Mouse (Mus musculus) spleen, postnatal 36 days (tissue): ENCODE data around the gene Asic2.

ENCODE experiments used
- DNase-seq, 2 experiments: peaks; one replicate each; pipeline ENCODE4 v3.0.0; 2022; ENCODE audit warnings: low spot score in 2 of 2, mixed read lengths in 1 of 2

Asic2 gene

DNA sequence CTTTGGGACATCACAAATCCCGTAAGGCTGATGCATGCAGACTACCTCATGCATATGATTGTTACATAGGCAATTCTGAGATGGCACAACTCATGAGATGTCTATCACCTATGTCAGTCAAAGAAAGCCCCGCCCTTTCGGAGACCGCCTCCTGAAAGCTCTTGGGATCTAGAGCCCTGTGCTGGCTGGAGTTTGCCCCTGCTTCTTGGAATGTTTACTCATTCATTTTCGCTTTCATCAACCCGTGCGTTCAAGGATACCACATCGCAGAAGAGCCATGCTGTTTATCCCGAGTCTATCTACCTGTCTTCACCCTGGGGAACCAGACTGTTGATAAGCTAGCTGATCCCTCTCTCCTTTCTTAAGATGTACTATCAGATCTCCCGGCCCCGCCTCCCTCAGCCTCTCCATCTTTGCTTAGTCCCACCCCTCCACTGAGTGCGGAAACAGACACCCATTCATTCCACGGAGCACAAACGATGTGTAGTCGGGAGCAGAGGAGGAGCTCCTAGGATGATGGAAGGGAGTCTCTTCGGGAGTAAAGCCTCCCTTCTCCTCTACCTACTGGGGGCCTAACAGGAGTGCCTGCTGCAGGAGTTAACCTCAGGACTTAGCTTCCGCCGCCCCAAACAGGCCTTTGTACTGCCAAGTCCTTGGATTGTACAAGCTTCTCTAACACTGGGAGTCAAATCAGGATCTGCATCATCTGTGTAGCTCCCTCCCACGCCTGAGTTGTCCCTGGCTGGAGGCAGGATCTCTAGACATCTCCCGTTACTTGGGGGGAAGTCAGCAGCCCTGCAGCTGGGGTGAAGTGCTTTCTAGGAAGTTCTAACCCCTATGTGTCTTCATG is 356.1 kb downstream of the Asic2 start:
- DNase-seq: no peak

DNA sequence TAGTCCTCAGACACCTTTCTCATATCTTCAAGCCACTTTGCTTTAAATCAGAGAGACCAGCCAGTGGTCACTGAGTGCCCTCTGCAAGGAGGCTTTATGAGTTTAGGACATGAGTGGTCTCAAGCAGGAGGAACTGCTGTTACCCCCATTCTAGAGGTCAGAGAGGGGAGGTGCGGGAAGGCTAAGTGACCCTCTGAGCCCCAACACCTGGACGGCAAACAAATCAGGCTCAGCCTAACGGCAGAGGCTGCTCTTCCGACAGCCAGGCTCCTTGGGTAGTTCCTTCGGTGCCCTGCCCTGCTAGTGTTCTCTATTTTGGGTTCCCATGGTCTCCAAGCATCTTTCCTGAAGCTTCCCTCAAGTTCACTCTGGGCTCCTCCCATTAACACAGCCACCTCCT is 357.8 kb downstream of the Asic2 start:
- DNase-seq: no peak

DNA sequence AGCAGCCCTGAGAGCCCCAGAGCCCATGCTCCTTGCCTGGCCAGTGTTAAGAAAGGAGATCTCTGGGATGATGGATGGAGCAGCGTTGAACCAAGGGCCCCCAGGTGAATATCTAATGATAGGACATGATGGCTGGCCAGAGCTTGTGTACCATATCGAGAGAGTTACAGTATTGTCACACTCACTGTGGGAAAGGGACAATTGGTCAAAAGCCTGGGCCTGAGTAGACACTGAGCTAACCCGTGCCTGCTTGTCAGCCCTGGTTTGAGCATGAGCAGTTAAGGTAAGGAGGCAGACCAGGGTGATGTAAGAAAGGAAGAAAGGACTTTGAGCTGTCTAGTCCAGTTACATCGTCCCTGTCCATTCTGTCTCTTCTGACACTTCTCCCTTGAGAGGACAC is 365.3 kb downstream of the Asic2 start:
- no peak for DNase-seq

DNA sequence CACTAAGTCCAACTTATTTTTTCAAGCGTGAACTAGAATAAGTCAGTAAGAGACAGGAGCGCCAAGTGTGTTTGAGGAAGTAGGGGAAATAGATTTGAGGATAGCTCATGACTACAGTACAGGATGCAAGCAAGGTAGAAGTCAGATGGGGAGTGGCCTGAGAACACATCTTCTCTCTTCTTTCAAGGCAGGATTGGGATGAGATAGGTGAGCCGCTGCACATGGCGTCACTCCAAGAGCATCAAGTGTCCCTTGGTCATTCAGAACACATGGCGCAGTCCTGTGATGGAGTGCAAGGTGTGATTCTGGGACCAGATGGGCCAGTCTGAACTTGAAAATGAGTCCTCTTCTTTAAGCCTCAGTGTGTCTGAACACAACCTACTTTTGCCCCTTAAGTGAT is 366.5 kb downstream of the Asic2 start:
- DNase-seq: no peak

DNA sequence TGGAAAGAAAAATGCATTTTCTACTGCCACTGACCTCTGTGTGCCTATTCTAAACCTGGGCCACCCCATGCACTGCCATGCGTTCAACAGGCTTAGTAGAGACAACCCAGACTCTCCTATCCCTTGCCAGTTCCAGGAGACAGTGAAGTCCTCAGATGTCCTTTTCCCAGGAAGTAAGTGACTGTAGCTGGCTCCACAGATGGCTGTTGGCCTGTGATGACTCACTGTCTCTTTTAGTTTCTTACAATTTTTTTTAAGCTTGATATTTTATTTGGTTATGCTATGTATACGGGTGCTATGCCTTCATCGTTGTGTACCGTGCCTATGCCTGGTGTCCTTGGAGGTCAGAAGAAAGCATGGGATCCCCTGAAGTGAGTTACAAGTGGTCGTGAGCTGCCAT is 370.7 kb downstream of the Asic2 start:
- no peak for DNase-seq

DNA sequence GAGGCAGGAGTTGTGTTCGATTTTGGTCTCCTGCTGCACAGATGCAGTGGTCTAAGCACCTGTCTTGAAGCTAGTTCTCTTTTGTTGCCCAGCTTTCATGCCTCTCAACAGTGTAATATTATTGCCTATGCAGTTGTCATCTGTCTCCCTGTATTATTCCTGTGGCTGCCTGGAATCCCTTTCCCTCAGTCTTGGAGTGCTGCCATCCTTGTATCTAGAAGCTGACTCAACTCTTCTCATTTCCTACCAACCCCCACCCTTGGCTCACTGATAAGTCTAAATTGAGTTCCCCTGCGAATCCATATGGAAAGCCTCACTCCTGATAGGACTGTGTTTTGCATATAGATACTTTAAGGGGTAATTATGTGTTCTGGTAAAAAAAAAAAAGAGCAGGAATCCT is 373.0 kb downstream of the Asic2 start:
- DNase-seq: no peak

DNA sequence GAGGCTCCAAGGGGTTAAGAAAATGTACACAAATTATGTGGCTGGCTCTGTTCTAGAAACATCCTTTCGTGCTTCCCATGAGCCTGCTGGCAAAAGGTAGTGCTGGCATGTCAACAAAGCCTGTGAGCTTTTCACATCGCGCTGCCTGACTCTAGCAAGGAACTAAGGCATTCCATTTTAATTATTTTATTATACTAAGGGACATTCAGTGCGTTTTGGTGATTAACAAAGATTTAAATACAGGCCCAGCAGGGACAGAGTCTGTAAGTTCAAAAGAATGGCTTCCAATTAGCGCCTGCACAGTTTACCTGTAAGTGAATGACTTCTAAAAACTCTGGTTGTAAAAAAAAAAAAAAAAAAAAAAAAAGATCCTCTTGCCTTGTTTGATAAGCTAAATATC is 375.5 kb downstream of the Asic2 start:
- DNase-seq: no peak

DNA sequence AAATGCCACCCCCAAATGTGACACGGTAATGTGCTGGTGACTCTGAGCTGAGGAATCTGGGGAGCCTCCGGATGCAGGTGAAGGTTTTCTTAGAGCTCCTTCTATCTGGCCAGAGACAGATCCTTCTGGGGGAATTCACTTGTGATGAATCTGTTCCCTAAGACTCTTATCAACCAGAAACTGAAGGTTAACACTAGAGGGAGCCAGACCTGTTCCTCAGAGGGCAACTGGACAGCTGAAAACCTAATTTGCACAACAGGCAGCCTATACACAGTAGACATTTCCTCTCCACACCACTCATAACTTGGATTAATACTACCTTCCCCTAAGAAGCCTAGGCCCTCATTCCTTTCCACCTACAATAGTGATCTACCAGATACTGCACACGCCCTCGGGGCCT is 377.3 kb downstream of the Asic2 start:
- no peak for DNase-seq

DNA sequence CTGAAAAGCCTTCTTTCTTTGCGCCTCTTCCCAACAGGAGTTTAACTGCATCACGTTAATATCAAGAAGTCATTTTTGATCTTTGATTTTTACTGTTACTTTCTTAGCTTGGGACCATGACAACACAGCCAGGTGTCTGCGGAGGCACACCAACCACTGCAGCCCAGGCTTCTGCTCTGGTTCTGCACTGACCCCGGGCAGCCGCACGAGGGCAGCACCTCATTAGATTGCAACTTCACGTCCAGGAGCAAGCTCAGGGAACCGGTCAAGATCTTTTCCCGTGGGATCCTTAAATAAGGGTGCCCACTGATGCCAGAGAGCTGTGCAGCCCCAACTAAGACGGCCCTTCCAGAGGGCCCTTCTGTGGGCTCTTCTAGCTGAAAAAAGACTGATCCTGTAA is 379.6 kb downstream of the Asic2 start:
- no peak for DNase-seq

DNA sequence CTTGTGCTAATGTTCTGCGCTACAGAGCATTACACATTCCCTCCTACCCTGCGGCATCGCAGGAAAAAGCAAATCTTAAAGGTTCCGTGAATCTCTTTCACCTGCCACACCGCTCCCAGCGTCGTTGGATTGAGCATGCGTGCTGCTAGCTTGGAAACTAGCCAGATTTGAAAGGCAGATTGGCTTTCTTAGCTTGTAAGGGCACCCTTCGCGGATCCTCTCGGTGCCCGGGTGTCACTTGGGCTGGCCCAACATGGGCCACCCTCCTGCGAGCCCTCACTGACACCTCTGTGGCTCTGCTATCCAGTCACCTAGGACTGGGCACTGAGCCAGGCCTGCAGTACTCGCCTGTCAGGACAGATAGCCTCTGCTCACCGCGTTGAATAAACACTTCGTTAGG is 380.3 kb downstream of the Asic2 start:
- DNase-seq: no peak

DNA sequence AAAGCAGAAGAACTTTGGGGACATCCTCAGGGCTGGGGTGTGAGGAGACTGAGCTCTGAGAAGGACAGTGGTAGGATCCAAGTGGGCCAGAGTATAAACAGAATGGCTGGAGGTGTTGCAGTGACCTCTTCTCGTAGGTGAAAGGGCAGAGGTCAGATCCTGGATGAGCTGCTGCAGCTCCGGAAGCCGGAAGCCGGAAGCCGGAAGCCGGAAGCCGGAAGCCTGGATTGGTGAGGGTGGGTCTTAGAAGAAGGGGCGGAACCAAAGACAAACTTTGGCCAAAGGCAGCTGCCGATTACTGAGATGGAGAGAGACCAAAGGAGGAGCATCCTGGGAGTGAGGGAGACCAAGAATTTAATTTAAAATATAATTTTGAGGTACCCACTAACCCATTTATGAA is 381.1 kb downstream of the Asic2 start:
- no peak for DNase-seq

DNA sequence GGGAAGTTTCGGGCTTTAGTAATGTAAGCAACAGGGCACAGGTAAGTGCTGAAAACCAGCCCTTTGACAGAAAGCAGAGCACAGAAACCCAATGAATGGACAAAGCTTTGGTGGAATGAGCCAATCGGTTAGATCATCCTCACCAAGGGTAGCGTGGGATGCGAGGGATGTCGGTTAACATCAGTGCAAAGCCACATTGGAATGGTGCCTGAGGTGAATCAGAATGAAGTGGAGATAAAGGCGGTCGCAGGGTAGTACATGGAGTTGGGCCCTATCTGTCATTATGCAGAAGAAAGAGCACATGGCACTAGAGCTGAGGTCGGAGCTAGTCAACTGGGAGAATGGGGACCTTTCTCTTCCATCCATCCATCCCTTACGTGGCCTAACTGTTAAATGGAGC is 383.8 kb downstream of the Asic2 start:
- no peak for DNase-seq

DNA sequence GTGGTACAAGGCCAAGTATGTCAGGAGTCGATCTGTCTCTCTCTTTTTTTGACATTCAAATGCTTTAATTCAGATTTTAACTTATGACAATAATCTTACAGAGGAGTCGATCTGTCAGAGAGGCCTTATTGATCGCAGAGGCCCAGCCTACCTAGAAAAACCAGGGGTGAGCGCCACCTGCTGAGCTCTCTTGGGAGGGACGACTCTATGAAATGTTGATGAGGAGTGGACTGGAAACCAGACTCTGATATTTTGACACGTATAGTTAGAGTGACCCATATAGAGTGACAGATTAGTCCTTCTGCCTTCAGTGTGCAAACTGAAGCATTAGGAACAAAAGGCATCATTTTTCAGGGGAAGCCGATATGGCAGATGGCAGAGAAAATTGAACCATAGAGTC is 385.1 kb downstream of the Asic2 start:
- no peak for DNase-seq

DNA sequence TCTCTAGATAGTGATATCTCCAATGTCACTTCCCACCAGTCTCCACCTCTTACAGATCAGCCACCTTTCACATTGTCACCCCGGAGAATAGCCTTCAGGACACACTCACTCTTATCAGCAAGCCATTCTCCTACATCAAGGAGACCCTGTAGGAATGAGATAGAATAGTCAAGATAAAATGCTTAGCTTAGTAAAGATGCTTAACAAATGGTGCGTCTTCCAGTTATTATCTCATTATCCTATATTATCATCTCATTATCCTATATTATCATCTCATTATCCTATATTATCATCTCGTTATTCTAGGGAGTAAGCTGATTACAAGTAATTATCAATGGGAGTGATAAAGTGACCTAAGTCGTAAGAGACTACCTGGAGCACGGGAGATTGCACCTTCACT is 386.1 kb downstream of the Asic2 start:
- no peak for DNase-seq

DNA sequence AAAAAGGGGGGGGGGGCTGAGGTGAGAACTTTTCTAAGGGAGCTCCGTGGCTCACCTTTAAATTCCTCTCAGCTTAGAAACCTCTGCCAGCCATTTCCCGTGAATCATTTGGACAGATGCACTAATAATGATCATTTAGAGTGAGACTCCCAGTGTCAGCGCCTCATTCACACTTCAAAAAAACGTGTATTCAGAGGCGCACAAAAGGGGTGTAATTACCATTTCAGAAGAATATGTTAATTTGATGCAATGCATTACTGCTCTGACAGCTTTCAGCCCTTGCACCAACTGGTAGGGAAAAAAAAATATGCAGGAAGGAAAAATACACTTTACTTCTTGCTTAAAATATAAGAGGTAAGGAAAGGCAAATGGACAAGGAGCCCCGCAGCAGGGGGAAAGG is 388.5 kb downstream of the Asic2 start:
- DNase-seq: no peak

DNA sequence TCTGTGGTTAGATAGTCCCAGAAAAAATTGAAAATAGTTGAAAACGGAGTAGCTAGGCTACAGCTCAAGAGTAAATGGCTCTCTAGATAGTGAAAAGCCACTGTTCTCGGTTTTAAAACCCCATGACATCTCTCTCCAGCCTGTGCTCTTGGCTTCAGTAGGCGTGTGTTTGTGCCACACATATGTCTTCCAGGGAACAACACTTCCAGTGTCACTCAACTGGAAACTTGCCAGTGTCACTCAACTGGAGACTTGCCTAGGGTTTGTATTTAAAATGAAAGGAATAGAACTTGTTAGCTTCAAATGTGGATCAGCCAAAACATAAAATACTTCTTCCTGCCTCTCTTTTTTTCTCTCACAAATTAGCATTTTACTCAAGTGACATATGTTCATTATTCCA is 397.9 kb downstream of the Asic2 start:
- DNase-seq: no peak

DNA sequence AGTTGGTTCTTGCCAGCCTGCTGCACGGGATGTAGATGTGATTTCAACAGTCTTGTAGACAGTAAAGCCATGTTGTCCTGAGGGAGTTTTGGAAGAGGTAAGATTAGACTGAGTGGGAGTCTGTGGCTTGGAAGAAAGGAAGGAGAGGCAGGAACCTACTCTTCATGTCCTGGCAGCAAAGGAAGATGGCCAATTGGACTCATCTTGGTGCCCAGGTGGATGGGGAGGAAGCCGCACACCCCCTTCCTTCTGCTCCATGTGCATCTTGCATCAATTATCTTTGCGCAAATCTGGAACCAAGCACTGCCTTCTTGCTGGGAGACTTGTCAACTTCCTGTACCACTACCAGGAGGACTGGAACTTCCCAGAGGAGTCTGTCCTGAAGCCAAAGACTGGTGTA is 403.4 kb downstream of the Asic2 start:
- no peak for DNase-seq

DNA sequence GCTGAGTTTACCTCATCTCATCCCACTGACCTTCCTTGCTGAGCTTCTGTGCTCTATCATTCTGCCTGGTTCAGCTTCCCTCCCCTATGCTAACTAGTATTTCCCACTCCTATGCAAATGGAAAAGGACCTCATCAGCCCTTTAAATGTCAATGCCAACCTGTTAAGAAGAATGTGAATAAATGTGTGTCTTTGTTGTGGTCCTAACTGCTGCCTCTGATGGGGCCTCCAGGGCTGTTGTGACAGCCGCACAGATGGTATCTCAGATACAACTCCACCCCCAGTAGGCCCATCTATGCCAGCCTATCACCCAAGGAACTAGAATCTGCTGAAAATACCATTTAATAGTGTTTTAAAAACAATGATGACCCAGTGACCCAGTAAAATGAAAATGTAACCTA is 407.9 kb downstream of the Asic2 start:
- DNase-seq: no peak

DNA sequence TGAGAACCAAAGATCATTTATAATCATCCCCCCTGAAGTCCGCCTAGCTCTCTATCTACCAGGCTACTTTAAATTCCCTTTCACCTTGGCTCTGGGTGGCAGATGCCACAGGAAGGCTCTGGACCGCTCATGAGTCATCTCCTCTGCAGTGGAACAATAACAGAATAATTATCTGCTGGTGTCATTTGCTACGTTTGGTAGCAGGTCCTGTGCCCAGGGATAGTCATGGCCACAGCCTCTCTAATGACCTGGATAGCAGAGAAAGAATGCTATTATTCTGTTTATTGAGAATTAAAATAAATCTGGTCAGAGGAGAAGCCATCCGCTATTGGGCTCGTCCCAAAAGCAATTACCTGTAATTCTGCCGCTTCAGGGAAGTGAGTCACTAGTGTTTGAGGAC is 425.1 kb downstream of the Asic2 start:
- DNase-seq: no peak

DNA sequence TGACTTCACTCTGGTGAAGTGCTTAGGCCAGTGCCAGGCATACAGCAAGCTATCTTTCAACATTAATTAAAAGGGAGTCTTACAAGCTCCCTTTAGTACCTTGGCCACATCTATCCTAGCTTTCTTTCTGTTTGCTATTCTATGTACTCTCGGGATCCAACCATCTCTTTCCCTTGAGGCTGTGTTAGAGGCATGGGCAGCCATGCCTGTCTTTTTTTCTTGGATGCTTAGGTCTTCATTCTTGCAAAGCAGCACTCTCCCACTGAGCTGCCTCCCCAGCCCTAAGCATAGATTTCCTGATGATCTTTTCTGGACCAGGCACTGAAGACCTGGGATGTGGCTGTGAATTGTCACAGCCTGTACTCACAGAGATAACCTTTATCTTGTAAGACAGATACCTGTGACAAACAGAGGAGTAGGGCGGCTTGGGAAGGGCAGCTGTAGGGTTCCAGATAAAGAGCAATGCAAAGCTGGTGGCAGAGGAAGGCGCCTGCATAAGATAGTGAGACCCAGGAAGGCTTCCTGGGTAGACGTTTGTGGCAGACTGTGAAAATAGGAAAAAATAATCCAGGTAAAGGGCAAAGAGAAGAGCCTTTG is 433.0 kb downstream of the Asic2 start:
- DNase-seq: no peak

DNA sequence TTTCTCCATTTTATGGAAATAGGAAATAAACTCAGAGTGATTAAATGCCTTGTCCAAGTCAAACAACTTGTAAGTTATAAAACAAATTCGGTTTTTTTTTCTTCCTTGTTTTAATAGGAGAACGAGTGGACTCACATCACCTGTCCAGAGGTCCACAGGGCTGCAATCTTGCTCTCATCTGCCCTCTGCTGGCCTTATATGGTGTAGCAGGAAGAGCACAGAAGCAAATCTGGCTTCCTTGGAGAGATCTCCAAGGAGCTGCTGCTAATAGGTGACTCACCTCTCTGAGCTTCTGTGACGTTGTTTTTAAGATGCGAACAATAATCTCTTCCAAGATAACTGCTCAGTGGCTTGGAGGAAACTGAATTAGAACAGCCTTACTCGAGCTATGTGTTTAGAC is 433.6 kb downstream of the Asic2 start:
- DNase-seq: no peak

DNA sequence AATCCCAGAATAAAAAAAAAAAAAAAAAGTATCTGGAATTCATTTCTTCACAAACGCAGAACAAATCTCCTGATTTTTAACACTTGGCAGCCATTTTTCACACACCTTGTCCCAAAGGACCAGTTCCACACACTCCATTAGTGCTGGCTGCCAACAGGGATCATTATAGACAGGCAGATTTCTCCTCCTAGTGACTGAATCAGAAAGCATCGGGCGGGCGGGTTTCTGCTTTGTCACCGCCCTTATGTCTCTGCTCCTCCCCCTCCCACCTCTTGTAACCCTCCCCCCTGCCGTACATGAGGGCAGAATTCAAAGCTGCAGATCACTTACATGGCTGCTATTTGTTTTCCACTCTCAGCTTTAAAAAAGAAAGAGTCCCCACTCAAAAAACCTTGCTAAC is 436.4 kb downstream of the Asic2 start:
- DNase-seq: no peak

DNA sequence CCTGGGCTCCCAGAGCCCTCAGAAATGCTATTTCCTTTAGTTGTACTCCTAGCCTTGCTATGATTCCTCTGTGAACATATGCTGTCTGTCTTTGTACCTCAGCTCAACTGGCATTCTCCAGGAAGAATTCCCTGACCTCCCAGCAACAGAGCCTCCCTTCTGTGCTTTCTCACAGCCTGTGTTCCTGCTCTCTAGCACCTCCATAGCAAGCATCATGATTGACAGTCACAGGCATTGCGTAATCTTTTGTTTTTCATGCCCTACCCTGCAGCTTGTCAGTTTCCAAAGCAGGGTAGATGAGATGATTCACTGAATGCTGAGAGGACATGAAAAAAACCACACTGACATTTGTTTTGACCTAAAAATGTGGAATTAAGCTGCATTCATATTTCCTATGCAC is 445.3 kb downstream of the Asic2 start:
- no peak for DNase-seq

DNA sequence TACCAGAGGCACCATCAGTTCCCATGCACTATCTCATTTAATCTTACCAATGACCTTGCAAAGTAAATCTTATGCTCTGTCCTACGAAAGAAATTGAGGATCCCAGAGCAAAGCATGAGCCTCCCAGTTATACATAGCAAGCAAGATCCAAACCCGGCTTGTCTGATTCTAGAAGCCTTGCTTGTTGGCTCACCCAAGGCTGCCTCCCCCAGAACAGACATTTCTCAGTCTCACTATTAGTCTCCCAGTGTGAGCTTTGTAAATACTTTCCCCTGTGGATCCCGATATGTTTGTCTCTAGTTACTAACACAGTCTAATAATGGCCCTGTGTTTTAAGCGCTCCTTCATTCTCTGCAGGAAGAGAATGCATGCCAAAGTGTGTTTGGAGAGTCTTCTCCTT is 446.4 kb downstream of the Asic2 start:
- DNase-seq: no peak
